Mouse (Mus musculus): Measurements from ENCODE around the gene Ubr3.

DNA sequence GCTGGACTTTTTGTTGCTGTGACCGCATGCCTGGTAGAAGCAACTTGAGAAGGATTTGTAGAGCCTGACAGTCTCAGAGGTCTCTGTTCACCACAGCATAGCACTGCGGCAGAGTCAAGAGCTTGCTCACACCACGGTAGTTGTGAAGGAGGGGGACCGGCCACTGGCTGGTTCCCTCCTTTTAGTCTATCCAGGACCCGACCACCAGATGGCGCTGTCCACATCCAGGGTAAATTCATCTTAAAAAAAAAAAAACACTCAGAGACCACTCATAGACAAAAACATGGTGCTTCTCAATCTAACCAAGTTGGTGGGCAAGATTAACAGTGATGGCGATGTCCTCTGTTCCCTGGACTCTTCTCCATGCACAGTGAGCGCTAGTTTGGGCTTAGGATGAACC is 140.2 kb downstream of the Ubr3 start:
- TF ChIP-seq CTCF (IDR thresholded peaks at IDR 0.05; ENCODE audit: low read depth, low read length) (peak; percentile 70), POLR2A (IDR thresholded peaks at IDR 0.05; ENCODE audit: borderline replicate concordance, low read depth, low read length) (no peak)
